In the genomic region with DNA sequence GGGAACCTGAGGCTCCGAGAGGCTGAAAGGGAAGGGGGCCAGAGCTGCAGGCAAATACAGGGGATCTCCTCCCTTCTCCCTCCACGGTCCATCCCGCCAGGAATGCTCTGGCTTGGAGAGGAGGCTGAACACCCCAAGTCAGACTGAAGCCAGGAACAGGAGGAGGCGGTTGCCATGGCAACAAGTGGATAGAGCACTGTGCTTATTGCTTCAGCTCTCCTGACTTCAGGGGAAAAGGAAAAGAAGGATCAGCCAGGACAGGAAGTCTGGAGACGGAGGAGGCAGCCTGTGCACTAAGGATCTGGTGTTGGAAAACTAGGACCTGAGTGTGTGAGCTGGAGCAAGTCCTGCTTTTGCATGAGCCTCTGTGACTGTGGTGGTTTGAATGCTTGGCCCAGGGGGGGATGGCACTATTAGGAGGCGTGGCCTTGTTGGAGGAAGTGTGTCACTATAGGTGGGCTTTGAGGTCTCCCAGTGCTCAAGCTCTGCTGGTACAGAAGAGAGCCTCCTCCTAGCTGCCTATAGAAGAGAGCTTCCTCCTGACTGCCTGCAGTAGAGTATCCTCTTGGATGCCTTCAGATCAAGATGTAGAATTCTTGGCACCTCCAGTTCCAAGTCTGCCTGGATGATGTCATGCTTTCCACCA, we compare ENCODE assay signal across 10 mouse cellular contexts. TPM values are rescaled to one million over a fixed set of nuclear protein-coding genes. Genes with fewer than 3 reads are reported as not detected.
DNase-seq lines count a peak whose midpoint lies in the region; ATAC-seq lines count a peak whose summit lies in the region.
"Had no signal": no experiment of that assay in that cellular context is flagged by ENCODE, and none has a peak within 500 bp of the region (broad histone marks: within the 10 kb centered on the region; RNA-seq: fewer than 3 reads in every experiment).

No protein-coding gene starts in this region.

- H3K9me3 ChIP-seq in forebrain, embryonic 14.5 days (replicated peaks; ENCODE audit: control insufficient read depth, low read length): no peaks in the 10 kb centered on the region
- H3K9me3 ChIP-seq in forebrain, embryonic 10.5 days: no peaks in the 10 kb centered on the region; the same call in 1 of the 2 replicates
- no peaks in the 10 kb centered on the region for H3K9me3 ChIP-seq in midbrain, embryonic 15.5 days
- H3K9me3 ChIP-seq in kidney, embryonic 16.5 days (ENCODE audit: low read length): no peaks in the 10 kb centered on the region

- no peaks in the 10 kb centered on the region for H3K27me3 ChIP-seq in forebrain, embryonic 14.5 days (replicated peaks; ENCODE audit: control insufficient read depth, insufficient read depth, low read length)
- H3K27me3 ChIP-seq in forebrain, embryonic 10.5 days (ENCODE audit: poor library complexity, severe bottlenecking): no peaks in the 10 kb centered on the region
- H3K27me3 ChIP-seq in midbrain, embryonic 15.5 days (replicated peaks): no peaks in the 10 kb centered on the region
- H3K27me3 ChIP-seq in kidney, embryonic 16.5 days (ENCODE audit: insufficient read depth, low read length): no peaks in the 10 kb centered on the region

- no peaks in the 10 kb centered on the region for H3K4me1 ChIP-seq in forebrain, embryonic 14.5 days (ENCODE audit: control insufficient read depth, insufficient read depth, low read length)
- H3K4me1 ChIP-seq in forebrain, embryonic 10.5 days: peaks cover 7% of the 10 kb centered on the region
- peaks cover 8% of the 10 kb centered on the region for H3K4me1 ChIP-seq in midbrain, embryonic 15.5 days
- H3K4me1 ChIP-seq in kidney, embryonic 16.5 days (ENCODE audit: insufficient read depth, low read length): no peaks in the 10 kb centered on the region

- H3K27ac ChIP-seq in forebrain, embryonic 14.5 days (ENCODE audit: low read depth, low read length): no peak overlapping the region
- no peak overlapping the region for H3K27ac ChIP-seq in forebrain, embryonic 10.5 days
- 0 out of 2 replicates have a peak overlapping the region, but pooled peaks have one; percentile 1 for H3K27ac ChIP-seq in midbrain, embryonic 15.5 days
- no peak overlapping the region for H3K27ac ChIP-seq in kidney, embryonic 16.5 days (ENCODE audit: low read length)
- H3K27ac ChIP-seq: macrophage had no signal

- H3K36me3 ChIP-seq in forebrain, embryonic 14.5 days (ENCODE audit: control insufficient read depth, insufficient read depth, low read length): no peaks in the 10 kb centered on the region
- peaks cover 12% of the 10 kb centered on the region for H3K36me3 ChIP-seq in forebrain, embryonic 10.5 days (replicated peaks)
- no peaks in the 10 kb centered on the region for H3K36me3 ChIP-seq in midbrain, embryonic 15.5 days (replicated peaks)
- H3K36me3 ChIP-seq in kidney, embryonic 16.5 days (ENCODE audit: insufficient read depth, low read length): peaks cover 7% of the 10 kb centered on the region; the same call in 1 of the 2 replicates

- ATAC-seq in forebrain, embryonic 14.5 days: peak; percentile 25; the same call in 1 of the 2 replicates
- ATAC-seq in midbrain, embryonic 15.5 days (replicated peaks): peak; percentile 58; the same call in 1 of the 2 replicates
- ATAC-seq in kidney, embryonic 16.5 days (ENCODE audit: low FRiP score, low TSS enrichment): no peak

- H3K4me2 ChIP-seq in forebrain, embryonic 14.5 days (ENCODE audit: low read length): no peak overlapping the region
- H3K4me2 ChIP-seq in midbrain, embryonic 15.5 days: no peak overlapping the region
- H3K4me2 ChIP-seq in kidney, embryonic 16.5 days (replicated peaks; ENCODE audit: low read depth, low read length): no peak overlapping the region

- H3K4me3 ChIP-seq in forebrain, embryonic 14.5 days (ENCODE audit: low read depth, low read length): no peak overlapping the region
- H3K4me3 ChIP-seq in forebrain, embryonic 10.5 days: no peak overlapping the region
- H3K4me3 ChIP-seq in midbrain, embryonic 15.5 days: no peak overlapping the region
- no peak overlapping the region for H3K4me3 ChIP-seq in kidney, embryonic 16.5 days (ENCODE audit: low read length)

- 54% methylated on average over 6 of the region's 6 CpGs for WGBS in forebrain, embryonic 14.5 days
- WGBS in forebrain, embryonic 10.5 days: 71% methylated on average over 6 of the region's 6 CpGs
- 58% methylated on average over 6 of the region's 6 CpGs for WGBS in midbrain, embryonic 15.5 days
- WGBS in kidney, embryonic 16.5 days: 73% methylated on average over 6 of the region's 6 CpGs

- H3K9ac ChIP-seq in forebrain, embryonic 14.5 days (ENCODE audit: low read length): no peak overlapping the region; the same call in 1 of the 2 replicates
- no peak overlapping the region for H3K9ac ChIP-seq in midbrain, embryonic 15.5 days
- no peak overlapping the region for H3K9ac ChIP-seq in kidney, embryonic 16.5 days (replicated peaks; ENCODE audit: low read length)

- peak; percentile 71 for DNase-seq in forebrain, embryonic 14.5 days (ENCODE audit: low spot score)
- no peak for DNase-seq in forebrain, embryonic 10.5 days (ENCODE audit: extremely low spot score, low spot score)
- peak; percentile 83 for DNase-seq in brain, adult 2 months (ENCODE audit: low read depth, low spot score)
- DNase-seq in layer of hippocampus, postnatal 10 days (ENCODE audit: low spot score in 2 of 2): peak; percentile 32 to 34
- no peak for DNase-seq in lung, postnatal 14 days
- no peak for DNase-seq in cerebellum, adult 9-10 months
- DNase-seq: cerebellum, adult 9-11 months had no signal

RNA-seq across cellular contexts. Expression of gene Fam114a2, which starts 44.0 kb away (rescaled TPM):
- polyA plus RNA-seq in forebrain, embryonic 14.5 days (2014; fragmentation: Nextera tagmentation; extraction: Ambion mirVana): 73.6 and 76.3 TPM in 2 replicates
- polyA plus RNA-seq in forebrain, embryonic 10.5 days (2016; fragmentation: Nextera tagmentation; extraction: Ambion mirVana): 64.5 and 65.6 TPM in 2 replicates
- 10 to 100 TPM; 32.5 to 34.5 TPM for total RNA-seq in layer of hippocampus, postnatal 10 days (2021)
- 93.0 and 94.3 TPM in 2 replicates for polyA plus RNA-seq in midbrain, embryonic 15.5 days (2015; fragmentation: Nextera tagmentation; extraction: Ambion mirVana)
- 87.2 and 96.8 TPM in 2 replicates for polyA plus RNA-seq in kidney, embryonic 16.5 days (2015; fragmentation: Nextera tagmentation; extraction: Ambion mirVana)

RNA-seq across cellular contexts. Expression of gene Mfap3, which starts 44.0 kb away (rescaled TPM):
- 68.3 and 71.4 TPM in 2 replicates for polyA plus RNA-seq in forebrain, embryonic 14.5 days (2014; fragmentation: Nextera tagmentation; extraction: Ambion mirVana)
- polyA plus RNA-seq in forebrain, embryonic 10.5 days (2016; fragmentation: Nextera tagmentation; extraction: Ambion mirVana): 42.8 and 52.6 TPM in 2 replicates
- 10 to 100 TPM; 33.9 to 36.8 TPM for total RNA-seq in layer of hippocampus, postnatal 10 days (2021)
- polyA plus RNA-seq in midbrain, embryonic 15.5 days (2015; fragmentation: Nextera tagmentation; extraction: Ambion mirVana): 57.5 and 64.8 TPM in 2 replicates
- 50.7 and 51.3 TPM in 2 replicates for polyA plus RNA-seq in kidney, embryonic 16.5 days (2015; fragmentation: Nextera tagmentation; extraction: Ambion mirVana)

Comparison
In these comparisons a context has a peak if more than half of its experiments do, and no peak if none do; other contexts are left out.
1. DNase-seq: peak in forebrain, embryonic 14.5 days (single experiment), brain, adult 2 months (single experiment) and layer of hippocampus, postnatal 10 days (2 of 2); none in forebrain, embryonic 10.5 days (single experiment), lung, postnatal 14 days (single experiment) and cerebellum, adult 9-10 months (single experiment).